Mouse (Mus musculus): Measurements from ENCODE around the gene Gm10961. TPM values are rescaled to one million over a fixed set of nuclear protein-coding genes. Genes with fewer than 3 reads are reported as not detected.
"Not testable (repeated sequence)": the region's sequence is repeated elsewhere in the genome, so short reads cannot be mapped to it uniquely, and the experiment has no call there.

The Gm10961 gene
- polyA plus RNA-seq, 1 experiment from 2014 or later, result not detected

DNA sequence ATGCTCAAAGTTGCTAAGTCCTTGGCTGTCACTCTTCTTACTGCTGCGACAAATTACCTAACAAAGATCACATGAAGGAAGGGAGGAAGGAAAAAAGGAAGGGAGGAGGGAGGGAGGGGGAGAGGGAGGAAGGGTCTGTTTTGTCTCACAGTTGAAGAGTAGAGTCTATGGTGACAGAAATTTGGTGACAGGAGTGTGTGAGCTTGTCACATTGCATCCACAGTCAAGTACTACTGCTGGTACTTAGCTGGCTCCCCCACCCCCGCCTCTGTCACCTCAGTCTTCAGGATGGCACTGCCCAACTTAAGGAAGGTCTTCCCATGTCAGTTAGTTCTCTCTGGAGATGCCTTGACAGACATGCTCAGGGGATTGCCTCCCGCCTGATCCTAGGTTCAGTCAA is 5.1 kb downstream of the Gm10961 start:
- Histone ChIP-seq H3K27me3 (no peaks in the 10 kb centered on the region), H3K9me3 (no peaks in the 10 kb centered on the region), H3K4me2 (no peak overlapping the region), H3K4me3 (no peak overlapping the region), H3K36me3 (no peaks in the 10 kb centered on the region), H3K4me1 (no peaks in the 10 kb centered on the region), H3K9ac (no peak overlapping the region), H3K27ac (no peak overlapping the region)
- ATAC-seq (ENCODE audit: insufficient number of reproducible peaks, low FRiP score, low TSS enrichment, low read depth), result no peak
- 69% methylated on average over 3 of the region's 3 CpGs for WGBS

DNA sequence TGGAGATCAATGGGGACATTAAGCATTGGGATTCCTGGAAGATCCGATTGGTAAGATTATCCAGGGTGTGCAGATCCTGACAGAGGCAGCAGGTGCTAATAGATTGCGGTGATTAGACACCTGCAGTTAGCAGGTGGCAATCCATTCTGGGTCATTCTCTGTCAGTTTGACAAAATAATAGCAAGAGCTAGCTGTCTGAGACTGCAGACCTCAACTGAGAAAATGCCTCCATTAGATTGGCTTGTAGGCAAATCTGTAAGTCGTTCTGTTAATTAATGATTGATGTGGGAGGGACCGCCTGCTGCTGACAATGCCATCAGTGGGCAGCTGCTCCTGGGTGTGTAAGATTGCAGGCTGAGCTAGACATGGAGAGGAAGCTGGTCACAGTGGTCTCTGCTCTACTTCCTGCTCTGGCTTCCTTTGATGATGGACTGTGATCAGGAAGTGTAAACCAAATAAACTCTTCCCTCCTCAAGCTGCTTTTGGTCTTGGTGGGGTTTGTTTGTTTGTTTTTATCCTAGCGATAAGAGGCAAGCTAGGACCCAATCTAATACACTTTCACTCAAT is 6.6 kb downstream of the Gm10961 start:
- no peak overlapping the region for H3K4me2 ChIP-seq
- 60% methylated on average over 5 of the region's 5 CpGs for WGBS
- no peak overlapping the region for H3K27ac ChIP-seq
- no peaks in the 10 kb centered on the region for H3K4me1 ChIP-seq
- H3K4me3 ChIP-seq, result no peak overlapping the region
- H3K36me3 ChIP-seq, result no peaks in the 10 kb centered on the region
- H3K9ac ChIP-seq, result no peak overlapping the region
- H3K9me3 ChIP-seq, result no peaks in the 10 kb centered on the region
- no peaks in the 10 kb centered on the region for H3K27me3 ChIP-seq
- no peak for ATAC-seq (ENCODE audit: insufficient number of reproducible peaks, low FRiP score, low TSS enrichment, low read depth)

DNA sequence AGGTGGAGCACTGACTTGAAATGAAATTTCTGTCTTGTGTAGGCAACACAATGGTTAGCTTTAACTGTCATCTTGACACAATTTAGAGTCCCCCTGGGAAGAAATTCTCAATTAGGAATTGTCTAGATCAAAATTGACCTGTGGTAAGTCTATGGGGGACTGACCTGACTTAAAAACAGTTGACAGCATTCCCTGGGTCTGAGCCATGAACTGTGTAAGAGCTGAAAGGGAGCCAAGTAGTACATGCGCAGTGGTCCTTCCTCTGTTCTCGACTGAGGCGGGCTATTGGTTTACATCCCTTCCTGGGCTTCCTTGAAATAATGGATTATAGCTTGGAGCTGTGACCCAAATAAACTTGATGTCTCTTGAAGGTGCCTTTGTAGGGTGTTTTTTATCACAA is 15.8 kb downstream of the Gm10961 start:
- WGBS, result 75% methylated on average over 3 of the region's 3 CpGs
- H3K36me3 ChIP-seq, result no peaks in the 10 kb centered on the region
- no peak for ATAC-seq (ENCODE audit: insufficient number of reproducible peaks, low FRiP score, low TSS enrichment, low read depth)
- no peaks in the 10 kb centered on the region for H3K27me3 ChIP-seq
- no peak overlapping the region for H3K27ac ChIP-seq
- no peak overlapping the region for H3K9ac ChIP-seq
- no peak overlapping the region for H3K4me2 ChIP-seq
- H3K9me3 ChIP-seq, result no peaks in the 10 kb centered on the region
- H3K4me1 ChIP-seq, result no peaks in the 10 kb centered on the region
- no peak overlapping the region for H3K4me3 ChIP-seq

DNA sequence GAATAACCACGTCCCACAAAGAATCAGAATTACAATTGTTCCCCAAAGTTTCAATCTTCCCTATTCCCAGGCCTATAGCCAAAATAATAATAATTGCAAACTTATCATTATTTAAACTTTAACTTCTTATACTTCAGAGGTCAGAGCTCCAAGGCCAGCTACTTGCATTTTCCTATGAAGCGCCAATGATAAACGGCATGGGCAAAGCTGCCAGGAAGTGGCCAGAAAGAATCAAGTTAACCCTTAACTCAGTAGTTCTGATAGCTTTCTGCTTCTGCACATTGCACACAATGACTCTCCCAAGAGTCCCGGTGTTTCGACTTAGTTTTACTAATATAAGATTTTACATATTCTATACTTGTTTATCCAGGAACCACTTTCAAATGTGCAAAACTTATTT is 19.2 kb downstream of the Gm10961 start:
- not testable (repeated sequence) for H3K36me3 ChIP-seq; H3K4me1 ChIP-seq; H3K27me3 ChIP-seq; H3K27ac ChIP-seq; H3K9me3 ChIP-seq; H3K4me2 ChIP-seq; H3K4me3 ChIP-seq; ATAC-seq (ENCODE audit: insufficient number of reproducible peaks, low FRiP score, low TSS enrichment, low read depth); H3K9ac ChIP-seq
- WGBS, result 66% methylated on average over 5 of the region's 5 CpGs

DNA sequence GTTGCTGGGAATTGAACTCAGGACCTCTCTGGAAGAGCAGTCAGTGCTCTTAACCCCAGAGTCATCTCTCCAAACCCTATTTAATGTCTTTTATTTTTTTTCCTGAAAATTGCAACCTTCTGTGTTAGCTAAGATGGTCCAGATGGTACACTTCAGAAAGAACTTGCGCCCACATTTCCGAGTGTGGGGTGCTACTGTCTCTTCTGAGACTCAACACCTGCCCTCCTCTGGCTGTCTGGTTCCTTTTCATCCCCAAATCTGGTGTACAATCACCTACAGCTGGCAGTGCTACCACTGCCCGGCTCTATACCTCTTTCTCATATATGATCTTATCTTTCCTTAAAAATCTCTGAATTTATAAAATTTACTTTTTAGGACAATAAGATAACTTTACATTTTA is 21.8 kb downstream of the Gm10961 start:
- H3K36me3 ChIP-seq, result no peaks in the 10 kb centered on the region
- 89% methylated on average over 3 of the region's 3 CpGs for WGBS
- H3K27me3 ChIP-seq, result no peaks in the 10 kb centered on the region
- H3K4me3 ChIP-seq, result no peak overlapping the region
- ATAC-seq (ENCODE audit: insufficient number of reproducible peaks, low FRiP score, low TSS enrichment, low read depth), result no peak
- no peak overlapping the region for H3K27ac ChIP-seq
- no peaks in the 10 kb centered on the region for H3K4me1 ChIP-seq
- no peak overlapping the region for H3K4me2 ChIP-seq
- H3K9me3 ChIP-seq, result no peaks in the 10 kb centered on the region
- H3K9ac ChIP-seq, result no peak overlapping the region

DNA sequence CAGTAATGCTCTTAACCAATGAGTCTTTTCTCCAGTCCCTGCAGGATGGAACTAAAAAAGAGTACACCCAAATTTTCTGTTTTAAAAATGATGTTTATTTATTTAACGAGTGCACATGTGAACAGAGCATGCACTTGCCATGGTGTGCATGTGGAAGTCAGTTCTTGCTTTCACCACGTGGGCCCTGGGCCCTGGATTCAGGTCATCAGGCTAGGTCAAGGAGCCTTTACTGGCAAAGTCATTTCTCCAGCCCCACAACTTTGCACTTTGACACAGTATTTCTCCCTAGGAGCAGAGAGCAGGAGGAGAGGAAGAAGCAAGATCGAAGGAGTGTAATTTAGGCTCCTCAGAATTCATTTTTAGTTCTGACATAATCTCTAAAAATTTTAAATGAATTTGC is 23.7 kb downstream of the Gm10961 start:
- H3K27ac ChIP-seq, result no peak overlapping the region
- H3K9me3 ChIP-seq, result no peaks in the 10 kb centered on the region
- H3K4me3 ChIP-seq, result no peak overlapping the region
- H3K36me3 ChIP-seq, result peaks cover 13% of the 10 kb centered on the region; the same call in 1 of the 2 replicates
- no peak for ATAC-seq (ENCODE audit: insufficient number of reproducible peaks, low FRiP score, low TSS enrichment, low read depth)
- H3K4me1 ChIP-seq, result no peaks in the 10 kb centered on the region
- 74% methylated on average over 3 of the region's 3 CpGs for WGBS
- H3K4me2 ChIP-seq, result no peak overlapping the region
- no peaks in the 10 kb centered on the region for H3K27me3 ChIP-seq
- no peak overlapping the region for H3K9ac ChIP-seq

DNA sequence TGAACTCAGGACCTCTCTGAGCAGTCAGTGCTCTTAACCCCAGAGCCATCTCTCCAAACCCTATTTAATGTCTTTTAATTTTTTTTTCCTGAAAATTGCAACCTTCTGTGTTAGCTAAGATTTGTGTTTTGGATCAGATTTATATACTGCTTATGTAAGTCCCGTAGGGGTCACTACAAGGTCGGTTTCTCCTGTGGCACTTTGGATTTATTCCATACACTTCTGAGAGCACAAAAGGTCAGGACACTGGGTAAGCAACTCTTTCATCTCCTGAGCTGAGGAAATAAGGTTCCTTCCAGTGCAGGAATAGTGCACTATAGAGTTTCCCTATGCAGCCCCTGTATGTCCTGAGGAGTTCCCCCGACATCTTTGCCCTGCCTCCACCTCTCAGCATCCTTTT is 24.4 kb downstream of the Gm10961 start:
- H3K27me3 ChIP-seq, result no peaks in the 10 kb centered on the region
- H3K9me3 ChIP-seq, result no peaks in the 10 kb centered on the region
- WGBS, result 56% methylated on average over 3 of the region's 3 CpGs
- H3K27ac ChIP-seq, result no peak overlapping the region
- H3K4me2 ChIP-seq, result no peak overlapping the region
- H3K36me3 ChIP-seq, result peaks cover 17% of the 10 kb centered on the region
- no peak for ATAC-seq (ENCODE audit: insufficient number of reproducible peaks, low FRiP score, low TSS enrichment, low read depth)
- H3K4me1 ChIP-seq, result no peaks in the 10 kb centered on the region
- no peak overlapping the region for H3K4me3 ChIP-seq
- H3K9ac ChIP-seq, result no peak overlapping the region

DNA sequence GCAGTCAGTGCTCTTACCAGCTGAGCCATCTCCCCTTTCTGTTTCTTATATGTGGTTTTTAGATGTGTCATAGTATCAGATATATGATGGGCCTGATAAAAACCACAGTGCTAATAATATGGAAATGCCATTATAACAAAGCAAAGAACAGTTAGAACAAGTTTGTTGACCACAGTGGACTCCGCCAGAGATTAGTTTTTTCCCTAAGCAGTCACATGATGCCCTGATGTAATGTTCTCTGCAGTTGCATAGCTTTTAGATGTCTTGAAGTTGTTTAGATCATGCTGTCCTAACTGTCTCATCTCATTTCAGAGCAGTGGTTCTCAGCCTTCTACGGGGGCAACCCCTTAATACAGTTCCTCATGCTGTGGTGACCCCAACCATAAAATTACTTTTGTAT is 25.0 kb downstream of the Gm10961 start:
- no peaks in the 10 kb centered on the region for H3K4me1 ChIP-seq
- no peak overlapping the region for H3K27ac ChIP-seq
- peaks cover 24% of the 10 kb centered on the region for H3K36me3 ChIP-seq
- no peak for ATAC-seq (ENCODE audit: insufficient number of reproducible peaks, low FRiP score, low TSS enrichment, low read depth)
- 90% methylated on average over 2 of the region's 2 CpGs for WGBS
- no peaks in the 10 kb centered on the region for H3K9me3 ChIP-seq
- no peak overlapping the region for H3K4me2 ChIP-seq
- H3K27me3 ChIP-seq, result no peaks in the 10 kb centered on the region
- H3K4me3 ChIP-seq, result no peak overlapping the region
- no peak overlapping the region for H3K9ac ChIP-seq

DNA sequence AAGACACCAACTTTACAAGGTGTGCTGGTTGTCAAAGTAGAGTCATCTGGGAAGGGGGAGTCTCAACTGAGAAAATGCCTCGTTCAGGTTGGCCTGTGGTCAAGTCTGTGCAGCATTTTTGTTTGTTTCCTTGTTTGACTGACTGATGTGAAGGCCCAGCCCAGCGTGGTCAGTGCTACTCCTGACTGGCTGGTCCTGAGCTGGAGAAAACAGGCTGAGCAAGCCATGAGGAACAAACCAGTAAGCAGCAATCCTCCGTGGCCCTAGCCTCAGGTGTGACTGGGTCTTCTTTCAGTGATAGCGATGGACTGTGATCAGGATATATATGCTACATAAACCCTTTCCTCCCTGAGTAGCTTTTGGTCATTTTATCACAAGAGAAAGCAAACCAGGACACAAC is 25.8 kb downstream of the Gm10961 start:
- Histone ChIP-seq H3K9me3 (no peaks in the 10 kb centered on the region), H3K36me3 (peaks cover 28% of the 10 kb centered on the region), H3K9ac (no peak overlapping the region), H3K4me1 (no peaks in the 10 kb centered on the region), H3K4me2 (no peak overlapping the region), H3K4me3 (no peak overlapping the region), H3K27ac (no peak overlapping the region), H3K27me3 (no peaks in the 10 kb centered on the region)
- 73% methylated on average over 4 of the region's 4 CpGs for WGBS
- ATAC-seq (ENCODE audit: insufficient number of reproducible peaks, low FRiP score, low TSS enrichment, low read depth), result no peak

DNA sequence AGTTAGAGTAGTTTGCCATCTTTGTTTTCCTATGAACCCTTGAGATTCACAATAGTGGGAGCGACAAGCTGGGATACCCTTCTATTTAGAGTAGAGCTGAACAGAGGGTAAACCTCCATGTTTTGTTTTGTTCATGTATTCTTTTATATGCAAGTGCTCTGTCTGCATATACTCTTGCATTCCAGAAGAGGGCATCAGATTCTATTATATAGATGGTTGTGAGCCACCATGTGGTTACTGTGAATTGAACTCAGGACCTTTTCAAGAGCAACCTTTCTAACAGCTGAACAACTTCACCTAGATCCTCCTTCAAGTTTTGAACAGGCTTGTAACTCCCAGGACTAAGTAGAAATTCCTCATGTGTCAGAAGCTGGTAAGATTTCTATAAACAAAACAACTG is 27.9 kb downstream of the Gm10961 start:
- 89% methylated on average over 1 of the region's 1 CpGs for WGBS

DNA sequence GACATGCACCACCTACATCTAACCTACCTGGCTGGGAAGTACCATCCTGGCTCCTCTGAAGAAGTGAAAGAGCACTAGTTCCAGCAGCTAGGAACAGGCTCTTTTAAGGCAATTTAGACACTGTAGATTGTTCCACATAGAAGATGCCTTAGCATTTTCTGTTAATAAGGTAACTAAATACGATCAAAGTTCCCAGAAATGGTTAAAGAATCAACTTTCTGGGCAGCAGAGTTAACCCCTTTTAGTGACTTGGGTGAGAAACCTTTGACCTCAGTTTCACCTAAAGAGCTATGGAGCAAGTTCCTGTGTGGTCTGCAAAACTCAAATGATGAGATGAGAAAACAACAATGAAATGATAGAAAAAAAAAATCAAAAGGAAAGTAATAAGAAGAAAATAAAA is 33.5 kb downstream of the Gm10961 start:
- WGBS, result 92% methylated on average over 1 of the region's 1 CpGs
- H3K9me3 ChIP-seq, result no peaks in the 10 kb centered on the region
- peaks cover 93% of the 10 kb centered on the region for H3K36me3 ChIP-seq
- H3K4me1 ChIP-seq, result no peaks in the 10 kb centered on the region
- H3K27me3 ChIP-seq, result no peaks in the 10 kb centered on the region
- no peak overlapping the region for H3K9ac ChIP-seq
- ATAC-seq (ENCODE audit: insufficient number of reproducible peaks, low FRiP score, low TSS enrichment, low read depth), result no peak
- H3K27ac ChIP-seq, result no peak overlapping the region
- no peak overlapping the region for H3K4me3 ChIP-seq
- no peak overlapping the region for H3K4me2 ChIP-seq

More for the DNA sequence above, 27.9 kb downstream of the Gm10961 start:
- no peaks in the 10 kb centered on the region for H3K9me3 ChIP-seq
- no peak overlapping the region for H3K4me3 ChIP-seq
- no peaks in the 10 kb centered on the region for H3K4me1 ChIP-seq
- no peak for ATAC-seq (ENCODE audit: insufficient number of reproducible peaks, low FRiP score, low TSS enrichment, low read depth)
- H3K36me3 ChIP-seq, result peaks cover 47% of the 10 kb centered on the region
- H3K9ac ChIP-seq, result no peak overlapping the region
- H3K27me3 ChIP-seq, result no peaks in the 10 kb centered on the region
- no peak overlapping the region for H3K4me2 ChIP-seq
- no peak overlapping the region for H3K27ac ChIP-seq

DNA sequence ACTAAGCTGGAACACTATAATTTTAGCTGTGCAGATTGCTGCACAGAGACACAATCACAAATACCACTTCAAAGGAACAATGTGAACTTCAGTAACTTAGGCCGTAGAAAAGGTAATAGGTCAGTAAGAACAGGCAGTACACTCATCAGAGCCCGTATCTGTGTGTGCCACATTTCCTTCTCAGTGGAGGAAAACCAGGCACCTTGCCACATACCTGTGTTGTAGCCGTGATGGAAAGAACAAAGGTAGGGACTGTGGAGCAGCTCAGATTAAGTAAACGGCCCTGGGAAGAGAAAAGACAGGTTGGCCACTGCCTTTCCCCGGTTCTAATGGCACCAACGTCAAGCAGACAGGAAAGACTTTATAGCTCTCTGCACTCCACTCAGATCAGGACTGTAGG is 36.3 kb downstream of the Gm10961 start:
- no peak overlapping the region for H3K4me3 ChIP-seq
- no peak for ATAC-seq (ENCODE audit: insufficient number of reproducible peaks, low FRiP score, low TSS enrichment, low read depth)
- peaks cover 92% of the 10 kb centered on the region for H3K36me3 ChIP-seq
- no peak overlapping the region for H3K27ac ChIP-seq
- H3K9ac ChIP-seq, result no peak overlapping the region
- no peaks in the 10 kb centered on the region for H3K9me3 ChIP-seq
- H3K27me3 ChIP-seq, result no peaks in the 10 kb centered on the region
- no peak overlapping the region for H3K4me2 ChIP-seq
- no peaks in the 10 kb centered on the region for H3K4me1 ChIP-seq
- 73% methylated on average over 6 of the region's 6 CpGs for WGBS

DNA sequence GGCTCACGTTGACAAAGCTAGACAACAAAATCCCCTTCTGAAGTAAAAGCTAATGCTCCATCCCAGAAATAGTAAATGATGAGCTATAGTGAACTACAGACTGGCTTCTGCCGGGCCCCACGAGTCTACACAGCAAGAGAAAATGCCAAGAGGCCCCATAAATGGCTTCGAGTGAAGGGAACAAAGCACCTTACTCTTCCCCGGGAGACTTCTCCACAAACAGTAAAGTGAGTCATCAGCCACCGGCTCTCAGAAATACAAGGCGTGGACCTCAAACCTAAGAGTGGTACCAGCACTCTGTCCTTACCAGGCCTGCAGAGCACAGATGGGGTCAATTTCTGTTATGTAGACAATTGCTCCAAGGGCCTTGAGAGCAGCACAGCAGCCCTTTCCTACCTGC is 37.7 kb downstream of the Gm10961 start:
- Histone ChIP-seq H3K9ac (no peak overlapping the region), H3K27ac (peak overlapping the region; percentile 0; the same call in 1 of the 2 replicates), H3K4me2 (no peak overlapping the region), H3K4me1 (no peaks in the 10 kb centered on the region), H3K9me3 (no peaks in the 10 kb centered on the region), H3K27me3 (no peaks in the 10 kb centered on the region), H3K36me3 (peaks cover 87% of the 10 kb centered on the region), H3K4me3 (no peak overlapping the region)
- 78% methylated on average over 7 of the region's 7 CpGs for WGBS
- no peak for ATAC-seq (ENCODE audit: insufficient number of reproducible peaks, low FRiP score, low TSS enrichment, low read depth)

Measured in limb, embryonic 15.5 days (tissue).